Mouse (Mus musculus): ENCODE data around the gene Isg20l2.

DNA sequence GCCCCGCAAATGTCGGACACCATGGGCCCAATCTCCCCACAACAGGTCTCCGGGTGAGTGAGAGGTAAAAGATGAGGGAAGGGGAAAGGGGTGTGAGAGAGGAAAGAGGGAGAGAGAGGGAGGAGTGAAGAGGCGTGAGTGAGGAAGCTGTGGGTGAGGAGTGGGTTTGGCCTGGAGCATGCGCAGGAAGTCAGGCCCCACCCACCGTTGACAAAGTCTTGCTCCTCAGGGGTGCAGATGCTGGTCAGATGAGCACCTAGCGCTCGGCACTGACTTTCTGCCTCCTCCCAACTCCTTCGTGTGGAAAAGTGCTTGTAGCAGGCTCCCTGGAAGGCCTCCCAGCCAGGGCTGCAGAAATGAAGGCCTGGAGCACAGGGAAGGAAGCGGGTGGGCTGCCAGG lies 59.8 kb downstream of the Isg20l2 start:
- TF ChIP-seq CTCF (IDR thresholded peaks at IDR 0.05; ENCODE audit: low read depth): no peak
- TF ChIP-seq EP300 (IDR thresholded peaks at IDR 0.05; ENCODE audit: low read depth): no peak

Measured in heart, postnatal 0 days (tissue).